Mouse (Mus musculus) CH12.LX (cell line): Measurements from ENCODE around the gene 4930455H04Rik. TPM values are rescaled to one million over a fixed set of nuclear protein-coding genes. Genes with fewer than 3 reads are reported as not detected.

Source experiments
- DNase-seq: peaks from one replicate; pipeline ENCODE4 v3.0.0-alpha.2; 2013; ENCODE audit errors: extremely low read depth
- H3K27ac ChIP-seq: 2 replicates; pipeline ENCODE4 v1.5.1; 2012; ENCODE audit warnings: low read depth, mild to moderate bottlenecking, control low read depth, moderate library complexity; ENCODE audit not compliant: insufficient read depth
- H3K27me3 ChIP-seq: replicated peaks from 2 replicates; pipeline ENCODE3; 2012; ENCODE audit warnings: inconsistent platforms
- H3K36me3 ChIP-seq, 2 experiments: replicated peaks in 1 of 2; 2 replicates each; pipeline versions ENCODE3 to v1.6.1; 2012; ENCODE audit warnings: inconsistent platforms in 1 of 2, low read length in 1 of 2, mild to moderate bottlenecking in 1 of 2, mixed read lengths in 1 of 2, moderate library complexity in 1 of 2; ENCODE audit not compliant: control insufficient read depth in 1 of 2, insufficient read depth in 1 of 2
- H3K4me1 ChIP-seq, 2 experiments: 2 replicates each; pipeline ENCODE4 v1.6.1; 2012; ENCODE audit warnings: inconsistent platforms in 1 of 2, moderate library complexity in 1 of 2; ENCODE audit not compliant: insufficient read depth in 2 of 2, control insufficient read depth in 1 of 2
- H3K4me2 ChIP-seq: 2 replicates; pipeline ENCODE4 v1.6.1; 2012; ENCODE audit warnings: low read depth, mild to moderate bottlenecking, control low read depth; ENCODE audit not compliant: poor library complexity, insufficient read depth, severe bottlenecking
- H3K4me3 ChIP-seq, 3 experiments: fragments of 150-350 bp in 1 of 3; sonication (generic) in 1 of 3; replicated peaks in 1 of 3; 2 replicates each; pipeline versions ENCODE3 to v1.5.1; 2011 to 2012; ENCODE audit warnings: low read depth in 2 of 3, low read length in 2 of 3, mild to moderate bottlenecking in 2 of 3, moderate library complexity in 2 of 3, control low read depth in 1 of 3, improper control_type of control experiment in 1 of 3, inconsistent platforms in 1 of 3, mixed read lengths in 1 of 3; ENCODE audit not compliant: poor library complexity in 1 of 3
- H3K79me2 ChIP-seq: replicated peaks from 2 replicates; pipeline ENCODE4 v1.6.1; 2012; ENCODE audit warnings: mild to moderate bottlenecking, moderate library complexity; ENCODE audit not compliant: control insufficient read depth, poor library complexity, insufficient read depth, severe bottlenecking; ENCODE audit errors: extremely low read depth
- H3K9ac ChIP-seq: 2 replicates; pipeline ENCODE4 v1.6.1; 2012; ENCODE audit warnings: low read depth, mild to moderate bottlenecking, control low read depth, moderate library complexity; ENCODE audit not compliant: insufficient read depth
- H3K9me3 ChIP-seq: replicated peaks from 2 replicates; pipeline ENCODE3; 2012; ENCODE audit warnings: low read length, inconsistent platforms, mixed read lengths
- BHLHE40 ChIP-seq: IDR thresholded peaks from 2 replicates; pipeline ENCODE4 v1.6.1; 2011; ENCODE audit warnings: mild to moderate bottlenecking, low read depth, low read length, improper control_type of control experiment
- CHD1 ChIP-seq: IDR thresholded peaks from 2 replicates; pipeline ENCODE4 v1.6.1; 2012; ENCODE audit warnings: low read depth, low read length, improper control_type of control experiment, inconsistent platforms
- CTCF ChIP-seq, 2 experiments: IDR thresholded peaks in 1 of 2; conservative IDR thresholded peaks in 1 of 2; 2 replicates each; pipeline ENCODE4 v1.5.1; 2011 to 2012; ENCODE audit warnings: low read depth in 2 of 2, low read length in 2 of 2, improper control_type of control experiment in 1 of 2, inconsistent platforms in 1 of 2, mild to moderate bottlenecking in 1 of 2, moderate library complexity in 1 of 2
- E2F4 ChIP-seq: IDR thresholded peaks from 2 replicates; pipeline ENCODE4 v1.6.1; 2011; ENCODE audit warnings: low read depth, low read length, improper control_type of control experiment; ENCODE audit not compliant: insufficient replicate concordance
- ELF1 ChIP-seq: IDR thresholded peaks from 2 replicates; pipeline ENCODE4 v1.6.1; 2014; ENCODE audit warnings: low read depth, mild to moderate bottlenecking, inconsistent platforms, low read length, improper control_type of control experiment
- ETS1 ChIP-seq: conservative IDR thresholded peaks from 2 replicates; pipeline ENCODE4 v1.6.1; 2012; ENCODE audit warnings: low read depth, mild to moderate bottlenecking, inconsistent platforms, low read length, improper control_type of control experiment, moderate library complexity
- JUND ChIP-seq: conservative IDR thresholded peaks from 2 replicates; pipeline ENCODE4 v1.6.1; 2011; ENCODE audit warnings: low read depth, low read length, improper control_type of control experiment
- KAT2A ChIP-seq: IDR thresholded peaks from 2 replicates; pipeline ENCODE4 v1.6.1; 2012; ENCODE audit warnings: low read length, improper control_type of control experiment, inconsistent platforms; ENCODE audit not compliant: insufficient replicate concordance
- MAFK ChIP-seq: IDR thresholded peaks from 2 replicates; pipeline ENCODE4 v1.6.1; 2011; ENCODE audit warnings: low read length, improper control_type of control experiment; ENCODE audit not compliant: insufficient replicate concordance
- MAX ChIP-seq: IDR thresholded peaks from 2 replicates; pipeline ENCODE4 v1.6.1; 2011; ENCODE audit warnings: low read length, improper control_type of control experiment
- MXI1 ChIP-seq: IDR thresholded peaks from 2 replicates; pipeline ENCODE4 v1.6.1; 2011; ENCODE audit warnings: mild to moderate bottlenecking, low read depth, low read length, improper control_type of control experiment
- PAX5 ChIP-seq: IDR thresholded peaks from 2 replicates; pipeline ENCODE4 v1.6.1; 2012; ENCODE audit warnings: low read length, inconsistent platforms, mixed read lengths
- POLR2A ChIP-seq: IDR thresholded peaks from 2 replicates; pipeline ENCODE4 v1.6.1; 2011; ENCODE audit warnings: low read depth, mild to moderate bottlenecking, improper control_type of control experiment, low read length
- RAD21 ChIP-seq: IDR thresholded peaks from 2 replicates; pipeline ENCODE4 v1.6.1; 2011; ENCODE audit warnings: low read depth, mild to moderate bottlenecking, low read length, improper control_type of control experiment, moderate library complexity
- SIN3A ChIP-seq: IDR thresholded peaks from 2 replicates; pipeline ENCODE4 v1.6.1; 2012; ENCODE audit warnings: low read length, improper control_type of control experiment, inconsistent platforms
- SMC3 ChIP-seq: IDR thresholded peaks from 2 replicates; pipeline ENCODE4 v1.6.1; 2011; ENCODE audit warnings: low read depth, low read length, improper control_type of control experiment
- TBP ChIP-seq: conservative IDR thresholded peaks from 2 replicates; pipeline ENCODE4 v1.6.1; 2011; ENCODE audit warnings: low read depth, low read length, improper control_type of control experiment
- TCF12 ChIP-seq: IDR thresholded peaks from 2 replicates; pipeline ENCODE4 v1.6.1; 2014; ENCODE audit warnings: low read depth, mild to moderate bottlenecking, inconsistent platforms, low read length, improper control_type of control experiment
- UBTF ChIP-seq: IDR thresholded peaks from 2 replicates; pipeline ENCODE4 v1.6.1; 2012; ENCODE audit warnings: low read depth, mild to moderate bottlenecking, inconsistent platforms, low read length, improper control_type of control experiment, moderate library complexity
- ZKSCAN1 ChIP-seq: IDR thresholded peaks from 2 replicates; pipeline ENCODE4 v1.6.1; 2012; ENCODE audit warnings: low read depth, inconsistent platforms, low read length, improper control_type of control experiment, borderline replicate concordance
- ZMIZ1 ChIP-seq: IDR thresholded peaks from 2 replicates; pipeline ENCODE4 v1.6.1; 2012; ENCODE audit warnings: low read depth, mild to moderate bottlenecking, inconsistent platforms, low read length, improper control_type of control experiment
- ZNF384 ChIP-seq: IDR thresholded peaks from 2 replicates; pipeline ENCODE4 v1.6.1; 2012; ENCODE audit warnings: low read depth, low read length, improper control_type of control experiment, inconsistent platforms
- dilution Hi-C: fragments of 300-500 bp; cut with MboI; formaldehyde crosslinking; loops from 2 replicates; pipeline ENCODE4 v1.14.3; 2020; ENCODE audit warnings: low sequenced_read_pairs; ENCODE audit not compliant: extremely low pct_unique_long_range_greater_than_20kb, extremely low pct_ligation_motif_present
- in situ Hi-C: fragments of 300-500 bp; cut with MboI; formaldehyde crosslinking; loops from 3 replicates; pipeline ENCODE4 v1.14.3; 2019; ENCODE audit warnings: low sequenced_read_pairs, low pct_ligation_motif_present, low pct_unique_long_range_greater_than_20kb, mixed read lengths
- polyA plus RNA-seq: library from polyadenylated mRNA; unstranded; fragments of >175 nt; gene quantifications from 2 replicates; pipeline ENCODE4 v1.2.1, GENCODE M21; 2012; ENCODE audit warnings: low read depth; ENCODE audit not compliant: insufficient read length
- total RNA-seq, 2 experiments: library from RNA; depleted of rRNA; stranded (reverse); fragments of 300-350 nt in 1 of 2; fragments of >200 nt in 1 of 2; gene quantifications; 2 replicates each; pipeline ENCODE4 v1.2.3; 2012 to 2014

The 4930455H04Rik gene
- total RNA-seq (2012; rRNA removed) (not detected in 2 replicates), total RNA-seq (2014; rRNA removed) (not detected in 2 replicates), polyA plus RNA-seq (not detected in 2 replicates)

DNA sequence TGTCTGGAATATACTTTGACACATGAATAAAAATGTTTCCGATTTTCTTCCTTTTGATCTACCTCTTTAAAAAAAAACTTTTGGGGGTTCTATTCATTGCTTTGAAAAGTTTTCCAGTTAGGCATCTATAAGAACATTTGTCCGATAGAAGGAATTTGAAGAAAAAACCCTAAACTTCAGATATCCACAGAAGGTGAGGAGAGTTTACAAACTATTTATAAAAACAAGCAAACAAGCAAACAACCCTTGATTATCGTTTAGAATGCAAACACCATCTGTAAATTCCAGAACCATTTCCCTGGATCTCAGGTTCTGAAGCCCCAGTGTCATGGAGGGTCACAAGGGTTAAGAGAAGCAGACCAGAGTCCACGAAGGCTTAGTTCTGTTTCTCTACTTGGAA lies at the start of gene 4930455H04Rik:
Gene 4930455H04Rik, plus strand, starts transcription at position 301 of the 400 bp plus-strand sequence.
- TF ChIP-seq SMC3 (no peak), RAD21 (no peak), BHLHE40 (no peak), TCF12 (no peak)
- no peaks in the 10 kb centered on the region for H3K36me3 ChIP-seq
- DNase-seq: no peak
- H3K27me3 ChIP-seq: no peaks in the 10 kb centered on the region
- in situ Hi-C loops: no loop called here
- H3K4me3 ChIP-seq: no peak within 1 kb of the TSS
- H3K4me2 ChIP-seq: no peak within 1 kb of the TSS
- no peaks in the 10 kb centered on the region for H3K9me3 ChIP-seq
- H3K4me1 ChIP-seq: no peaks in the 10 kb centered on the region
- H3K27ac ChIP-seq: no peak within 1 kb of the TSS
- H3K79me2 ChIP-seq: no peaks in the 10 kb centered on the region; the same call in 1 of the 2 replicates
- no peak within 1 kb of the TSS for H3K9ac ChIP-seq
- dilution Hi-C loops: no loop called here

DNA sequence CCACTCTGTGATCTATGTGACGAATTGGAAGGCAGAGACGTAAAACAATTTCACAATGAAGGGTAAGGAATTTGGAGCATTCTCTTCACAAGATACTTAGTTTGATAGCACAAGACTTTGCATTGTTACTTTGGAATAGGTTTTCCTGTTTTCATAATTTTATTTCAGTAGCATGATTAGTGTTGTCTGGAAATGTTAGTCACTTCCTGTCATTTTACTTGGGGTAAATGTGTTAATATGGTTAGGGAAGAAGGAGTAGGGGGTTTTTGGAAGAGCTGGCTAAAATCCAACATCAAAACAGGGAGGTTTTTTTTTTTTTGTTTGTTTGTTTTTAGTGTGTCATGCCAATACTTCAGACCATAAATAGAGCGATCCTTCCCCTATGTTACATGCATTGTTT lies 46.5 kb upstream of the 4930455H04Rik start:
- Histone ChIP-seq H3K36me3 (no peaks in the 10 kb centered on the region), H3K9me3 (no peaks in the 10 kb centered on the region), H3K79me2 (no peaks in the 10 kb centered on the region), H3K27me3 (no peaks in the 10 kb centered on the region), H3K4me2 (no peak overlapping the region)
- in situ Hi-C loops: no loop called here
- dilution Hi-C loops: no loop called here
- TF ChIP-seq TCF12 (no peak), MAX (no peak), ZKSCAN1 (no peak), CHD1 (no peak), BHLHE40 (no peak), MXI1 (no peak), MAFK (no peak), SIN3A (no peak), KAT2A (no peak), UBTF (no peak), ZMIZ1 (no peak), E2F4 (no peak), JUND (no peak), TBP (no peak), PAX5 (no peak), ETS1 (no peak), POLR2A (no peak), CTCF (conservative IDR thresholded peaks at IDR 0.05 in 1 of 2, IDR thresholded peaks at IDR 0.05 in 1 of 2; ENCODE audit: low read depth in 2 of 2, low read length in 2 of 2) (no peak), ZNF384 (no peak), ELF1 (no peak)
- TF ChIP-seq, all 38 proteins: peak for 0
- H3K4me3 ChIP-seq: no peak overlapping the region
- no peak overlapping the region for H3K9ac ChIP-seq
- H3K4me1 ChIP-seq: no peaks in the 10 kb centered on the region
- no peak overlapping the region for H3K27ac ChIP-seq
- no peak for DNase-seq
